ENCODE assay signal across 13 mouse cellular contexts in genomic region chr16:33400943-33401342, GRCm38 (mm10). TPM values are rescaled to one million over a fixed set of nuclear protein-coding genes. Genes with fewer than 3 reads are reported as not detected.
A peak's percentile ranks its signal among the peaks of the same experiment; 100 is the strongest.
DNase-seq lines count a peak whose midpoint lies in the region; ATAC-seq and TF ChIP-seq lines count a peak whose summit lies in the region.
"Had no signal": no experiment of that assay in that cellular context is flagged by ENCODE, and none has a peak within 500 bp of the region (broad histone marks: within the 10 kb centered on the region; RNA-seq: fewer than 3 reads in every experiment).

No protein-coding gene starts in this region.

- peaks cover 51% of the 10 kb centered on the region for H3K4me1 ChIP-seq in heart, embryonic 13.5 days
- H3K4me1 ChIP-seq in stomach, embryonic 14.5 days (ENCODE audit: control insufficient read depth, insufficient read depth, low read length), result 0 out of 2 replicates have a peak, but pooled peaks cover 5% of the 10 kb centered on the region
- peaks cover 3% of the 10 kb centered on the region; the same call in 1 of the 2 replicates for H3K4me1 ChIP-seq in stomach, postnatal 0 days (replicated peaks; ENCODE audit: control insufficient read depth, insufficient read depth)
- H3K4me1 ChIP-seq in liver, embryonic 14.5 days (replicated peaks; ENCODE audit: control insufficient read depth in 2 of 2, insufficient read depth in 2 of 2, low read length in 1 of 2), result peaks cover 10 to 15% of the 10 kb centered on the region in 2 experiments; a peak in 3 of 4 replicates
- peaks cover 15% of the 10 kb centered on the region for H3K4me1 ChIP-seq in forebrain, embryonic 16.5 days (replicated peaks; ENCODE audit: control insufficient read depth, insufficient read depth, low read length)

- H3K36me3 ChIP-seq in heart, embryonic 13.5 days, result no peaks in the 10 kb centered on the region
- H3K36me3 ChIP-seq in stomach, embryonic 14.5 days (ENCODE audit: control insufficient read depth, insufficient read depth, low read length), result no peaks in the 10 kb centered on the region
- H3K36me3 ChIP-seq in stomach, postnatal 0 days (ENCODE audit: control insufficient read depth, insufficient read depth, low read length), result no peaks in the 10 kb centered on the region
- no peaks in the 10 kb centered on the region for H3K36me3 ChIP-seq in liver, embryonic 14.5 days (replicated peaks; ENCODE audit: control insufficient read depth, insufficient read depth, low read depth)
- no peaks in the 10 kb centered on the region for H3K36me3 ChIP-seq in forebrain, embryonic 16.5 days (ENCODE audit: control insufficient read depth, insufficient read depth)
- H3K36me3 ChIP-seq: embryonic facial prominence, embryonic 15.5 days; forebrain, embryonic 12.5 days; hindbrain, embryonic 15.5 days; limb, embryonic 13.5 days; neural tube, embryonic 12.5 days had no signal

- H3K27ac ChIP-seq in heart, embryonic 13.5 days (replicated peaks), result peak overlapping the region; percentile 70
- H3K27ac ChIP-seq in stomach, embryonic 14.5 days (ENCODE audit: low read length), result no peak overlapping the region
- no peak overlapping the region for H3K27ac ChIP-seq in stomach, postnatal 0 days (replicated peaks)
- H3K27ac ChIP-seq in liver, embryonic 14.5 days, result no peak overlapping the region
- no peak overlapping the region for H3K27ac ChIP-seq in forebrain, embryonic 16.5 days (ENCODE audit: low read length)
- H3K27ac ChIP-seq: neural tube, embryonic 12.5 days had no signal

- H3K27me3 ChIP-seq in heart, embryonic 13.5 days (replicated peaks), result no peaks in the 10 kb centered on the region
- no peaks in the 10 kb centered on the region for H3K27me3 ChIP-seq in stomach, embryonic 14.5 days (ENCODE audit: control insufficient read depth, insufficient read depth, low read length)
- no peaks in the 10 kb centered on the region for H3K27me3 ChIP-seq in stomach, postnatal 0 days (ENCODE audit: control insufficient read depth, insufficient read depth, low read length)
- H3K27me3 ChIP-seq in liver, embryonic 14.5 days (ENCODE audit: control insufficient read depth, insufficient read depth, low read length), result no peaks in the 10 kb centered on the region
- no peaks in the 10 kb centered on the region for H3K27me3 ChIP-seq in forebrain, embryonic 16.5 days (replicated peaks; ENCODE audit: control insufficient read depth, insufficient read depth, low read length)
- H3K27me3 ChIP-seq: embryonic facial prominence, embryonic 15.5 days; forebrain, embryonic 12.5 days; hindbrain, embryonic 15.5 days; limb, embryonic 13.5 days; neural tube, embryonic 12.5 days had no signal

- 0 out of 2 replicates have a peak overlapping the region, but pooled peaks have one; percentile 30 for H3K9ac ChIP-seq in heart, embryonic 13.5 days
- no peak overlapping the region for H3K9ac ChIP-seq in stomach, embryonic 14.5 days (replicated peaks; ENCODE audit: low read depth, low read length)
- H3K9ac ChIP-seq in stomach, postnatal 0 days (ENCODE audit: low read length), result no peak overlapping the region
- H3K9ac ChIP-seq in liver, embryonic 14.5 days (replicated peaks), result 0 out of 2 replicates have a peak overlapping the region, but pooled peaks have one; percentile 21
- H3K9ac ChIP-seq in forebrain, embryonic 16.5 days (replicated peaks; ENCODE audit: low read depth, low read length), result no peak overlapping the region

- H3K4me3 ChIP-seq in heart, embryonic 13.5 days, result peak overlapping the region; percentile 58
- no peak overlapping the region; the same call in 1 of the 2 replicates for H3K4me3 ChIP-seq in stomach, embryonic 14.5 days (ENCODE audit: low read depth, low read length)
- no peak overlapping the region for H3K4me3 ChIP-seq in stomach, postnatal 0 days (ENCODE audit: low read depth, low read length)
- no peak overlapping the region for H3K4me3 ChIP-seq in liver, embryonic 14.5 days (ENCODE audit: insufficient read depth in 1 of 2, low read depth in 2 of 2, low read length in 2 of 2)
- no peak overlapping the region for H3K4me3 ChIP-seq in forebrain, embryonic 16.5 days (replicated peaks; ENCODE audit: low read length)

- no peak for DNase-seq in heart, adult 18-20 months
- DNase-seq in stomach, postnatal 0 days (ENCODE audit: low spot score), result no peak
- no peak for DNase-seq in liver, embryonic 14.5 days (ENCODE audit: low read depth in 3 of 3, low spot score in 3 of 3)
- no peak for DNase-seq in T-cell, adult 2 months (ENCODE audit: low spot score)
- DNase-seq: layer of hippocampus, adult 9-11 months had no signal

- H3K4me2 ChIP-seq in heart, embryonic 13.5 days, result peak overlapping the region; percentile 79
- H3K4me2 ChIP-seq in stomach, embryonic 14.5 days (replicated peaks; ENCODE audit: low read depth, low read length), result peak overlapping the region; percentile 59; the same call in 1 of the 2 replicates
- no peak overlapping the region for H3K4me2 ChIP-seq in stomach, postnatal 0 days (replicated peaks; ENCODE audit: low read depth)
- H3K4me2 ChIP-seq in liver, embryonic 14.5 days (ENCODE audit: low read depth), result peak overlapping the region; percentile 75
- no peak overlapping the region for H3K4me2 ChIP-seq in forebrain, embryonic 16.5 days (ENCODE audit: low read length)

- no peak for TF ChIP-seq CTCF in stomach, postnatal 0 days (IDR thresholded peaks at IDR 0.05; ENCODE audit: low read depth)
- no peak for TF ChIP-seq CTCF in liver, embryonic 14.5 days (IDR thresholded peaks at IDR 0.05; ENCODE audit: low read depth)

- no peaks in the 10 kb centered on the region for H3K9me3 ChIP-seq in heart, embryonic 13.5 days
- no peaks in the 10 kb centered on the region for H3K9me3 ChIP-seq in stomach, embryonic 14.5 days (ENCODE audit: control insufficient read depth, low read depth, low read length)
- no peaks in the 10 kb centered on the region for H3K9me3 ChIP-seq in stomach, postnatal 0 days (ENCODE audit: control insufficient read depth, low read length)
- H3K9me3 ChIP-seq in liver, embryonic 14.5 days (ENCODE audit: control insufficient read depth, low read length), result no peaks in the 10 kb centered on the region
- H3K9me3 ChIP-seq in forebrain, embryonic 16.5 days (ENCODE audit: control insufficient read depth, low read length), result no peaks in the 10 kb centered on the region
- H3K9me3 ChIP-seq: embryonic facial prominence, embryonic 15.5 days; forebrain, embryonic 12.5 days; hindbrain, embryonic 15.5 days; limb, embryonic 13.5 days; neural tube, embryonic 12.5 days had no signal

- WGBS in heart, embryonic 13.5 days, result 22% methylated on average over 4 of the region's 4 CpGs
- 54% methylated on average over 4 of the region's 4 CpGs for whole genome bisulfite sequencing in stomach, embryonic 14.5 days
- whole genome bisulfite sequencing in stomach, postnatal 0 days, result 31% methylated on average over 4 of the region's 4 CpGs
- 28% methylated on average over 4 of the region's 4 CpGs for WGBS in liver, embryonic 14.5 days (ENCODE audit: insufficient replicate concordance)
- 72% methylated on average over 4 of the region's 4 CpGs for WGBS in forebrain, embryonic 16.5 days

- no peak for TF ChIP-seq EP300 in stomach, postnatal 0 days (optimal IDR thresholded peaks at IDR 0.05)
- no peak for TF ChIP-seq EP300 in liver, embryonic 14.5 days (IDR thresholded peaks at IDR 0.05; ENCODE audit: low read depth)

- no peak for ATAC-seq in heart, embryonic 13.5 days (ENCODE audit: extremely low read depth, insufficient number of reproducible peaks, low FRiP score, low TSS enrichment)
- no peak for ATAC-seq in stomach, embryonic 14.5 days (ENCODE audit: insufficient number of reproducible peaks, insufficient read depth, low FRiP score, low read depth)
- no peak for ATAC-seq in stomach, postnatal 0 days (ENCODE audit: low FRiP score, low TSS enrichment)
- ATAC-seq in liver, embryonic 14.5 days (ENCODE audit: insufficient read depth), result peak; percentile 49; the same call in 1 of the 2 replicates
- ATAC-seq in forebrain, embryonic 16.5 days, result no peak

RNA-seq across cellular contexts. Expression of gene Zfp148, which starts 20.3 kb away (rescaled TPM):
- 36.6 and 36.9 TPM in 2 replicates for polyA plus RNA-seq in heart, embryonic 13.5 days (2015; fragmentation: Nextera tagmentation; extraction: Ambion mirVana)
- 10 to 100 TPM; 36.5 to 41.9 TPM for total RNA-seq in heart, adult 18-20 months (2021)
- polyA plus RNA-seq in stomach, embryonic 14.5 days (2014; fragmentation: Nextera tagmentation; extraction: Ambion mirVana), result 55.1 and 60.2 TPM in 2 replicates
- polyA plus RNA-seq in stomach, postnatal 0 days (2015; fragmentation: Nextera tagmentation; extraction: Ambion mirVana), result 23.4 and 25.1 TPM in 2 replicates
- polyA plus RNA-seq in liver, embryonic 14.5 days (2012; rRNA removed), result 2.3 and 3.8 TPM in 2 replicates
- polyA plus RNA-seq in liver, embryonic 14.5 days (2014; fragmentation: Nextera tagmentation; extraction: Ambion mirVana), result 10.6 and 11.2 TPM in 2 replicates
- polyA plus RNA-seq in forebrain, embryonic 16.5 days (2015; fragmentation: Nextera tagmentation; extraction: Ambion mirVana), result 78.9 and 92.8 TPM in 2 replicates

Comparison
In these comparisons a context has a peak if more than half of its experiments do, and no peak if none do; other contexts are left out.
1. H3K4me2 ChIP-seq: peak in heart, embryonic 13.5 days (single experiment), stomach, embryonic 14.5 days (single experiment) and liver, embryonic 14.5 days (single experiment); none in stomach, postnatal 0 days (single experiment) and forebrain, embryonic 16.5 days (single experiment).
2. H3K9ac ChIP-seq: peak in heart, embryonic 13.5 days (single experiment) and liver, embryonic 14.5 days (single experiment); none in stomach, embryonic 14.5 days (single experiment), stomach, postnatal 0 days (single experiment) and forebrain, embryonic 16.5 days (single experiment).